Mouse (Mus musculus): Measurements from ENCODE around the gene Gin1.
A peak's percentile ranks its signal among the peaks of the same experiment; 100 is the strongest.
"Not testable (repeated sequence)": the region's sequence is repeated elsewhere in the genome, so short reads cannot be mapped to it uniquely, and the experiment has no call there.

The Gin1 gene

DNA sequence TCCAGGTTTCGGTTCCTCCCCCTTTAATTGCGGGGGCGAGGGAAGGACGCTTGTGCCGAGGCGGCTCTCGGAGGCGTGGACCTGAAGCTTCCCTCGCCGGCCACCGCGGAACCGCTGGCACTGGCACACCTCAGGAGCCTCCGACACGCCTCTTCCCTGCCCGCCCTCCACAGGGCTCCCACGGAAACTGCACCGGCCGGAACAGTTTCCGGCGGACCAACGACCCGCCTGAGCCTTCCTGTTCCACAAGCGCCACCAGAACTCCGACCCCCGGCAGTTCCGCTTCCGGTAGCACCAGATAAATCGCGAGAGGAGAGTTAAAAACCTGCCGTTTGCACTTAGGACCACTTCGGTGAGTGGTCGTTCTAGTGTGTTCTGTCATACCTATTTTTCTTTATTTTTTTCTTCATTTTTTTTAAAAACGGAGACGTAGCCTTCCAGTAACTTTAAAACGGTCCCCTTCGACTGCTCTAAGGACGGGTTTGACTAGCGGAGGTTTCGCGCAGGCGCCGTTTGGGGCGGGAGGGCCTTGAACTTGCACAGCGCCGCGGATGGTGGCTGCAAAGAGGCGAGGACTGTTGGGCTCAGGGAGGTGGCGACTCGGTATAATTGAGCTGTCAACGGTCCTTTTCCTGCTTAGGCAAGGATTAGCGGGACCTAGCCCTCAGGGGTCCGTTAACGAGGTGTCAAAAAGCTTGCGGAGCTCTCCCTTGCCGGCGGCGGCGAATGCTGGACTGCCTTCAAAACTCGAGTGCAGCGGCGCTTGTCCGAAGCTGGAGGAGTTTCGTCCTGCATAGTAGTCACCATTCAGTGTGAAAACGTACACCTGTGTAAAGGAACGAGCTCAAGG, at the start of gene Gin1, which contains the start of gene Ppip5k2:
Gin1 (plus strand) TSS at position 269 of the 850 bp plus-strand sequence.
Ppip5k2 (minus strand) TSS at position 508 of the 850 bp plus-strand sequence.
- peak; percentile 96 for DNase-seq

DNA sequence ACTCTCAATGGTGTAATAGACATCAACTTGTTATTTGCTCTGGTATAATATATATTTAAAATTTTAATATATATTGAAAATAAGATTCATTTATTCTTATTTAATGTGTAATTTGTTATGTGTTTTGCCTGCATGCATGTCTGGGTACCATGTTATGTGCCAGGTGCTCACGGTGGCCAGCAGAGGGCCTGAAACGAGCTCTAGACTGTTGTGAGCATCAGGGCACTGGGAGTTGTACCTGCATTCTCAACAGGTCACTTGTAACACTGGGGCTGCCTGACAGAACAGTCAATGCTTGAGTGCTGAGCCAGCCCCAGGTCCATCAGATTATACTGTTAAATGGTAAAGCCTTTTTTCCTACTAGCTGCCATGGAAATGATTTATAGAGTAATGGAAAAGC, 43.2 kb upstream of the Gin1 start:
- no peak for DNase-seq

DNA sequence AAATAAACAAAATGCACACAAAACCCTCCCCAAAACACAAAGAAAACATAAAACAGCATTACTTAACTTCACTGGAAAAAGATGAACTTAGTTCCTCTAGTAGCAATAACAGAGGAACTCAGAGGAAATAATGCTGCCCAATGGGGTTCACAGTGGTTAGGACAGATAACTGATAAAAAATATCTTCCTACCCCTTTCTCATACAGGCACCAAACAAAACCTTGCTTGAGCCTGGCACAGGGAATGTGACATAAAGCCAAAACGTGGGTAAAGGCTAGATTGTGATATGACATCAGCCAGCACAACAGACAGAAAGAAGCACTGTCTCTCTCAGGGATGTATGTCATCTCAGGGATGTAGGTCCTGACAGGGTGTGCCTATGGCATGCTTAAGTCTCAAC, 40.6 kb upstream of the Gin1 start:
- no peak for DNase-seq

DNA sequence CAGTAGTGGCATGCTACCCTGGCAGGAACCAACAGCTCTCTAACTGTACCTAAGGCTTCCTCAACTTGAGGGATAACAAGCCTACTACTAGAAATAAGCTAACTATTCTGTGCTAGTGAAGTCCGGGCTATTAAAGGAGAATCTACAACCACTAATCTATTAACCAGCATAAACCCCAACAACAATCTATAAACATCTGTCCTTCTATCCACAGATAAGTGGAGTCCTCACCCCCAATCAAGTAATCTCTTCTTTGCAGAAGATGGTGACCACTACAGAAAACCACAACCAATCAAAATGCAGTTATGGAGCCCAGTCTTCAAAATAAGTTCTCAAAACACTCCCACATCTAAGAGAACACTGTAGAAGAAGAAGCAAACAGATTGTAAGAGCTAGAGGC, 26.9 kb upstream of the Gin1 start:
- no peak for DNase-seq

DNA sequence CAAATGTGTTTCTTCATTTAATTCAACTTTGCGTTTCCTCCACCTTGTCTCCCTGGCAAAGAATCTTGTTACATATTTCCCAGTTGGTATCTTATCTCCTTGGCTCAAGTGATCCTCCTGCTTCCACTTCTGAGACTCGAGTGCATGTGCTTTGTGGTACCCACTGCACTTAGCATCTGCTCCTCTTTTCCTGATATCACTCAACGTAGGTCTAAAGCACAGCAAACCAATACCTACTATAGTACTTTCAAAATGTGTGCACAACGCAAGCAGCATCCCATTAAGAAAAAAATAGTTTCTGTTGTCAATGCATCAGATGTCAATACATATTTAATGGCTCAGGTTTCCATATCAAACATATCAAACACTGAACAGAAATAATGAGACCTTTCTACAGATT, 24.3 kb upstream of the Gin1 start:
- DNase-seq: no peak

DNA sequence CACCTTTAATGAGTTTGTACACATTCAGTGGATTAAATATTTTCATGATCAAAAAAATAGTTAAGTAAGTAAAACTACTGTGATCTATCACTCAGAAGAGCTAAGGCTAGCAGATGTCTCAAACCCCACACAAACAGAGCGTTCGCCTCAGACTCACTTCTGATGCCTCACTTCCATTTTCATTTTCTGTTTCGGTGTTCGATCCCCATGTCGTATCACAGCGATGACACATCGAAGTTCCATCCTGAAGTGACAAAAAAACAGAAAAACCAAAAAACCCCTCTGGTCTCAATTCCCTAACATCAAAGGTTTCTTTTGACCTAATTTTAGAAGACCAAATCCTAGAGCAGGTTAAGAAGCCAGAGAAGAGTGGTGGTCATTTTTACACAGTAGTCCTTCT, 23.7 kb upstream of the Gin1 start:
- no peak for DNase-seq

DNA sequence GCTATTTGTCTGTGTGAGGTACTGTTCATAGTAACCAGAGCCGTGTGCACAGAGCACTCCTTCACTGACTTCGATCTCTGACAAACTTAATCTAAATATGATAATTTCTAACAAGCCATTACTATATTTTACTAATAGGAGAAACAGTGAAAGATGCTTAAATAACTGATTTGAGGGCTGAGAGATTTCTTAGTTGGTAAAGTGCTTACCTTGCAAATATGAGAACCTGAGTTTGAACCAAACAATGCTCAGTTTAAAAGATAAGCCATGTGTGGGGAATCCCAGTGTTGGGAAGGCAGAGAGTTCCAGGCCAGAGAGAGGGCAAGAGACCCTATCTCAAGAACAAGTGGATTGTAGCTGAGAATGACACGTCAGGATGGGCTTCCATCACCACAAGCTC, 21.8 kb upstream of the Gin1 start:
- DNase-seq: no peak

DNA sequence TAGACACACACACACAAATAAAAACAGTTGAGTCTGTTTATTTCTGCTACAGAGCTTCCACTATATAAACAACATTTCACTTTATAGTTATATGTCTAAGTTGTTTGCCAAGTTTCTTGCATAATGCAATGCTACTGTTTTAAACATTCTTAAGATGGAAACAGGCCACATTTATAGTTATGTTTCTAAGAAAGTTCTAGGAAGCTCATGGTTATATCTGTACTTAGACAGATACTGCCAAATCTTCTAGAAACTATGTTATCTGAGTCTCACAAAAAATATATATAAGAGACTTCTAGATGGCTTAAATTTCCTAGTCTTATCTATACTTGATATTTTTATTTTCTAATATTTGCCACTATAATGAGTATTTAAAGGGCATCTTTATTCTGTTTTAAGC, 16.8 kb upstream of the Gin1 start:
- DNase-seq: no peak

DNA sequence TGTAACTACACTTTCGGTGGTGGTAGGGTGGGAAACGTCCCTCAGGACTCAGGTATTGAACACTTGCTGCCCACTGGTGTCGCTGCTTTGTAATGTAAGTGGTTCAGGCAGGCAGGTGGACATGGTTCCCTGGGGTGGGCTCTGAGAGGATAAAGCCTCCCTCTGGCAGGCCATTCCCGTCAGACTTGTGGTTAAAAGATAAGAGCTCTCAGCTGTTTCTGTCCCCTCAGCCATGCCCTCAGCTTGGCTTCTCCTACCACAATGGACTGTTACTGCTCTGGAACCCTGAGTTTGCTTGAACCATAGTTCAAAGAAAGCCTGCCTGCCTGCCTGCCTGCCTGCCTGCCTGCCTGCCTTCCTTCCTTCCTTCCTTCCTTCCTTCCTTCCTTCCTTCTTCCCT, 15.6 kb upstream of the Gin1 start:
- peak; percentile 9 for DNase-seq

DNA sequence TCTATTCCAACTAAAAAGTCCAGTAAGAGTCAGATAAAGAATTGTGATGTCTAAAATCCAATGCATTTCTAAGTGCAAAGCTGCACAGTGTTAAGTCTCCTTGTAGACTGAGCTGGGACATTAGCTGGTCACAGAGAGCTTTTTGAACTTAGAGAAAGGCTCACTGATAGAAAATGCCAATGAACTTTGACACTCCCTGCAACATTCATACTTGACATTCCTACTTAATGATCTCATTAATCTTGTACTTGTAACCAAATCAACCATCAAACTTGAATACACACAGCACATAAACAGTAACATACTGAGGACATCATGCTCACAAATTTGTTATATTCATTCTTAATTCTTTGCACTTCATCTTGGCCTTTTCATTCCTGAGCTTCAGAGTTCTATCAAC, 10.1 kb upstream of the Gin1 start:
- no peak for DNase-seq

DNA sequence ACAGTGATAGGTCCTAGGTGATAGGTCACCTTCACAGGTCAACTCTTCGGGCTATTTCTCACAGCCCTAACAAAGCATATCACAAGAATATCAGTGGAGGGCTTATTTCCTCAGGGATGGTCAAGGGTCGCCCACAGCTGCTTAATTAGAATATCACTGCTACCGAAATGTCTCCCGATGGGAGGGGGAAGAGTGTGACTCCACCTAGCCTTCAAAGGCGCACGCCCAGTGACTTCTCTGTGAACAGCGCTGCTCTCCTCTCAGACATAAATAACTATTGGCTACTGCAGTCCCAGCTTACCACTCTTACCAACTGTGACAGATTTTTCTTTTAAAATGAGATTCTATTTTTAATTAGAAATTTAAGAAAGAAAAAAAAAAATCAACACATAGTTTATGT, 9.4 kb upstream of the Gin1 start:
- no peak for DNase-seq

DNA sequence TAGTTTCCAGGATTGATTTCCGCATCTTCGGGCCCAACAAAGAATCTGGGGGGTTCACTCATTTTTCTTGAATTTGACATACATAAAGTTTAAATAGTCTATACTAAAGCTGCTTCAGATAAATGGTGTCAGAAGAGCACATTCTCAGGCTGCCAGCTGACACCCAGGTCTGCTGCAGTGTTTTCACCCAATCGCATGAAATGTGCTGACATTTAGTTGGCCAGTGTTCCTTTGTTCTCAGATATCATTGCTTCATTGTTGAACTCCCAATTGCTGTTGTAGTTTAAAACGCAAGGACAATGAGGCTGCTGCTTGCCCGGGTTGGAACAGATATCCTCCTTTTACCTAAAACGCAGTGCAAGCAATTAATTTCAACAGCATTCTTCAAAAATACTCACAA, 8.5 kb upstream of the Gin1 start:
- DNase-seq: no peak

DNA sequence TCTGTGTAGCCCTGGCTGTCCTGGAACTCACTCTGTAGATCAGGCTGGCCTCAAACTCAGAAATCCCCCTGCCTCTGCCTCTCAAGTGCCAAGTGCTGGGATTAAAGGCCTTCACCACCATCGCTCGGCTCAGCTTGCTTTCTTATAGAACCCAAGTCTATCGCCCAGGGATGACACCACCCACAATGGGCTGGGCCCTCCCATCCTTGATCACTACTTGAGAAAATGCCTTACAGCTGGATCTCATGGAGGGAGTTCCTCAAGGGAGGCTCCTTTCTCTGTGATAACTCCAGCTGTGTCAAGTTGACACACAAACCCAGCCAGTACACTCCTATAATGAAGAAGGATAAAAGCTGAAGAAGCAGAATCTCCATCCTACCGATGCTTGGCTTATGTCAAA, 4.3 kb upstream of the Gin1 start:
- not testable (repeated sequence) for DNase-seq

DNA sequence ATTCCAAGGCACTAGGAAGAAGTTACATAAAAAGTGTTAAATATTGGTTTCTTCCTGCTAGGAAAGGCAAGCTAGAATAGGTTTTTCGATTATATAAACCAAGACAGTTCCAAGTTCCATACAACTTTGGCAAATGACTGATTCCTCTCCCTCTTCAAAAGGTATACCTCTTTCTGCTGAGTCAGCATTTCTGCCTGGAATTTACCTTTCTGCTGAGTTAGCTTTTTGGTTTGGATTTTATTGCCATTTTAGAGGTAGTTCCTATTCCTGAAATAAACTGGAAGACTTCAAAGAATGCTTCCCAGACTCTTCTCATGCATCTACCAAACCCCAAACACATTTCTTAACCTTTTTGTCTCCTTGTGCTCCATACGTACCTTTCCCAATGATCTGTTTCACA, 1.9 kb upstream of the Gin1 start:
- no peak for DNase-seq

DNA sequence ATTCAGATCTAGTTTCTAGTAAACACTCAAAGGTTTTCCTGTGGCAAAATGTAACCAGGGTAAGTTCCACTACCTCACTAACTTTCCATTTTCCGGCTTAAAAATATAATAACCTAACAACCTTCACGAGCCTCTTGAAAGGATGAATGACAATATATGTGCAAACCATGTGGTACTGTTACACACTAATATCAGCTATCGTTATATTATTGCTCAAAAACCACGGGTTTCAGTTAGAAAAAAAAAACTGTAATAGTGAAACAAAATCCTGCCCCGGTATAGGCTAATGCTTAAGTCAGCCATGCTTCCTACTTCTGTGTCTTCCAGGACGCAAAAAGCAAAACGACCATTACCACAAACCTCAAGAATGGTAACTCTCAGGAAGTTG, 1.1 kb upstream of the Gin1 start:
- DNase-seq: no peak

DNA sequence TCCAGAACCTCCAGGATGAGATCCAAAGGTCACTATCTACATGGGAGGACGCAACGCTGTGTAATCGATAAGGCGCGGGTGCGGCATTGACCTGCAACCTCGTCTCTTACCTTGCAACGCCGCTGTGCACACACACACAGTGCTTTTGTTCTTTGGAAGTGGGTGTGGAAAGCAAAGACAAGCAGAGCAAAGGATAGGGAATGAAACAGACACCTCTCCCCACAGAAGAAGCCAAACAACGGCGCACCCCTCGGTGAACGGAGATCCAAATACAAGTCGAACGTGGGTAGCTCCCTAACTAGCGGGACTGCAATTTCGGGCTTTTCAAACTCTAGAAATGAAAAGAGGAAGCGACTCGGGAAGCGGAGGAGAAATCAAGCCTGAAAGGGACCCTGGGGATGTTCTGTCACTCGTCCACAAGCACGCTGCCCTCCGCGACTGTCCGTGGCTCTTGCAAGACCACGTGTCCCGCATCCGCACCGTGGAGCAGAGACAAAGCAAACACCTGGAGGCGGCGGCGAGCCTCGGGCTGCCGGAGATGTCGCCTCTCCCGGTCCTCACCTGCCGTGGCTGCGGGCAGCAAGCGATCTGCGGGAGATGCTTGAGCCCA, 573 bp upstream of the Gin1 start:
- peak; percentile 66 for DNase-seq

DNA sequence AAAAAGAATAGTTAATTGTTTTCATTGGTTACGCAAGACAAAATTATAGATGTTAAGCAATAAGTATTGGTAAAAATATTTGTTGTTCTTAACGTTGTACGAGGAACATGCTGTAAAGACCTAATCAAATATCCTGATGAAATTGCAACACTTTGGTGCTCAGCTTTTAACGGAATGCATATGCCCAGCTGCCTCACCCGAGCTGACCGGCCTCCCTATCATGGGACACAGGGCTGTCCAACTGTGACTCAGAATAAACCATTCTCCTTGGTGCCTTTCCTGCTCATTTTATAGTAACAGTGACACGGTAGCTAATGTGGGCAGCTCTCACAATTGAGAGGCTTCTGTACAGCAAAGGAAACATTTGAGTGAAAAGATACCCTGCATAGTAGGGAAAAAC, 1.1 kb downstream of the Gin1 start:
- DNase-seq: peak; percentile 37

DNA sequence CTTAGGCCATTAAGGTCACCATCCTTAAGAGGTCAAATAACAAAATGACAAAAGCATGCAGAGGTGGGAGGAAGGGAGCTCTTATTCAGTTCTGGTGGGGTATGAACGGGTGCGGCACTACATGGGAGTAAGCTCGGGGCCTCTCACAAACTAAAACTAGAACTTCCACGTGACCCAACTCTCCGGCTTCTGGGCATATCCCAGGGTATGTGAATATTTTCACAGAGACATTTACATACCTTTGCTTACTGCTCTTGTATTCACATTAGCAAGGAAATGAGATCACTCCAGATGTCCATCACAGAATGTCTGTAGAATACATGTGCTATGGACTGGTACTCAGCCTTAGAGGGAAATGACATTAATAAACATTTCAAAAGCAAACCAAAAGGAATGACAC, 1.8 kb downstream of the Gin1 start:
- DNase-seq: no peak

DNA sequence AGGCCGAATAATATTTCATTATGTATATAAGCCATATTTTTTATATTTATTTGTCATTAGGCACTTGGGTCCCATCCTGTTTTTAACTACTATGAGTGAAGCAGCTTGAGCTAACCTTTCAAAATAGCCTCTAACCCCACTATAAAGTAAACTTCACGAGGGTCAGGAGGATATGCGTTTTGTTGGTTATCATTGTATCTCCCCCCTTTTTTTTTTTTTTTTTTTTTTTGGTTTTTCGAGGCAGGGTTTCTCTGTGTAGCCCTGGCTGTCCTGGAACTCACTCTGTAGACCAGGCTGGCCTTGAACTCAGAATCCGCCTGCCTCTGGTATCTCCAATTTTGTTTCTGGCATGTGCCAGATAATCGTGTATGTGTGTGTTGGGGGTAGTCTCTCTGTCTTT, 3.4 kb downstream of the Gin1 start:
- no peak for DNase-seq

DNA sequence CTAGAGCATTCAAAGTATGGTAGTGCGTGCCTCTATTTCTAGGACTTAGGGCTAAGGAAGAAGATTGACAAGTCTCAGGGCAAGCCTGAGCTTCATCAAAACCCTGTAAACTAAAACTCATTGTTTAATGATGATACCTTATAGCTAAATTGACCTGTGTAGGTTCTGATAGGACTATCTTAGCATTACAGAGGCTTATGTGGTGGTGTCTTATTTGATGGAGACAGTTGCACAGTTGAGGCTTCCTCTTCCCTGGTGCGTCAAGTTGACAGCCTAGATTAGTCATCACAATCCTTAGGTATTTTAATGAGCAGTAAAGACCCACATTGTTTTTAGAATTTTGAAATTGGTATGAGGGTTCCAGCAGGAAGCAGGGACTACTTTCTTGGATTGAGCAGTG, 4.0 kb downstream of the Gin1 start:
- no peak for DNase-seq

DNA sequence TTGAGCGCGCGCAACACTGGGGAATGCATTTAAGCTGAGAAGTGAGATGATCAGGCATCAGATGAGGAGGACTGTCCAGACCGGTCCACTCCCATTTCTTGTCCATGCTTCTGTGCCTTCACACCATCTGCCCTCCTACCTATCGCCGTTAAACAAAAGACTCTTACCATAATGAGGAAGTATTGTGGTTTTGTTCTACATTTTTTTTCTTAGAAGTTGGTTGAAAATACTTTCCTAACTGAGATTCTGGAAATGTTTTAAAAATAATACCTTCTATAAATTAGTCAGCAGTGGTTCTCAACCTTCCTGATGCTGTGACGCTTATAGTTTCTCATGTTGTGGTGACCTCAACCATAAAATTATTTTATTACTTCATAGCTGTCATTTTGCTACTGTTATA, 11.7 kb downstream of the Gin1 start:
- DNase-seq: no peak

DNA sequence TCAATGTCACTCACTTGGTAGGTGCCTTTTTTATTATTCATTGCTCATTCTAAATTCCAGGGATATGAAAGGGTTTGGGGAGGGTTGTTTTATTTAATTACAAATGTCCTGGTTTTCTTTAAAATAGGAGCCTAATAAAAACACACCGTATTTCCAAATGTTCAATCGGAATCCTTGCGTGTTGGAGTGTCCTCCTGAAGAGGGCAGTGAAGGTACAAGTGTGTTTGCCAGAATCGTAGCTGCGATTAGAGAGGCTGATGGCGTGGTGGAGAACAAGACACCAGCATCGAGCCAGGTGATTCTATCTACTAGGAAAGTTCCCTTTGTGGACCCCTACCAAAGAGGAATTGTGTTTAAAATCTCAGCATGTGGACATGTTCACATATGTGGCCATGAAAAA, 15.0 kb downstream of the Gin1 start:
- no peak for DNase-seq

DNA sequence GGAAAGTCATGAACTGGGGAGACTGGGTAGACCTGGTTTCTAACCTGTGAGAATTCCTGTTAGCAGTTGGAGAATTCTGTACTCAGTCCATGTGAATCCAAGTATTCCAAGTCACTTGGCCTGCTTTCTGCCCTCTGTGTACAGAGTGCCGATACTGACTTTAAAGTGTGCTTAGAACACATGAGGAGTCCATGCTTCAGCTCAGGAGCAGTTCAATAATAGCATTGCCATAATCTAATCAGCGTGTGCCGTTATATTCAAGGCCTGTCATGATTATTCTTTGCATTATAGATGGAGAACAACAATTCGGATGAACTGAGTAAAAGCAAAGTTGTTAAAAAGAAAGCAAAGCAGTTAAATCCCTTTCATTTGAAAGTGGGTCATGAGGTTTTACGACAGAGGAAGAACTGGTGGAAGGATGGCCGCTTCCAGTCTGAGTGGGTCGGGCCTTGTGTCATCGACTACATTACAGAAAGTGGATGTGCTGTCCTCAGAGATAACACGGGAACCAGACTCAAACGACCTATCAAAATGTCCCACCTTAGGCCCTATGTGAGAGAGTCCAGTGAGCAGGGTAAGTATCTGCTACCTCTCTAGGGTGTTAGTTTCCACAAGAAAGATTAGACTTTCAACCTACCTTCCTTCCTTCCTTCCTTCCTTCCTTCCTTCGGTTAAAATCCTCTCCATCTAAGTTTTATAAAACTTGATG, 15.9 kb downstream of the Gin1 start:
- DNase-seq: peak; percentile 36

DNA sequence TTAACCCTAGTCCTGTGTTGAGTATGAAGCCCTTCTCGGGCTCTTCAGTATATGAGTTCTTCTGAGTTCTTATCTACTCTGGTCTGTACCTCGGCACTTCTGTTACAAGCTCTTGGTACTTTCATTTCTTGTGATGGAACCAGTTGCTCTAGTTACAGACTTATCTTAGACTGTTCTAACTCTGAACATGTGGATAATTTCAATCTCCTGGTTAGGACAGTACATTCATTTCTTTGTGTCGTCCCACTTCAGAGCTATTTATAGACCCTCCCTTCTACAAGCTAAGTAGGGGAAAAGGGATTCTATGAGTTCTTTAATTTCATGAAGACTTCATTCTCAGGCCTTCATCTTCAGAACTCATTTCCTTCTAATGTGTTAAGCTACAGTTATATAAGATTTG, 17.7 kb downstream of the Gin1 start:
- no peak for DNase-seq

Measured in liver (tissue).